Mouse (Mus musculus) gastrocnemius, adult 8-10 months (tissue): ENCODE results near the gene 1700001K19Rik. TPM values are rescaled to one million over a fixed set of nuclear protein-coding genes. Genes with fewer than 3 reads are reported as not detected.

ENCODE experiments used
- microRNA-seq: library from miRNA; unstranded; fragments of <30 nt; microRNA quantifications from one replicate; pipeline ENCODE4 v1.2.0, GENCODE M21; 2022
- total RNA-seq, 4 experiments: library from RNA; stranded (reverse); gene quantifications; 2 replicates each; pipeline ENCODE4 v1.2.4; 2022

1700001K19Rik gene
- total RNA-seq, 4 experiments from 2014 or later = 0.80 TPM; not detected in 3

Small RNA genes lying within 50 kb of the gene (microRNA-seq; reads per million reads assigned to microRNA genes)
- gene Gm27299 = not detected

Other genes starting within 250 kb of the 1700001K19Rik start
- 10 to 100 TPM; 64.1 to 73.9 (median 67.9) TPM for gene Ppp2r5c, start 235.5 kb downstream of the 1700001K19Rik start, total RNA-seq
- 10 to 100 TPM; 68.4 to 93.0 (median 74.2) TPM for gene Dync1h1, start 81.2 kb downstream of the 1700001K19Rik start, total RNA-seq
- gene Hsp90aa1, start 20.1 kb upstream of the 1700001K19Rik start, total RNA-seq = 10 to 100 TPM; 30.5 to 74.5 (median 56.1) TPM
- gene Wdr20, start 55.3 kb upstream of the 1700001K19Rik start, total RNA-seq = 10 to 100 TPM; 13.3 to 19.9 (median 15.9) TPM
- under 1 TPM in 2 of 4 experiments, not detected in 2; 0.35 to 0.52 TPM for gene Mok, start 158.3 kb upstream of the 1700001K19Rik start, total RNA-seq
- 1 to 10 TPM; 7.8 to 9.6 (median 8.4) TPM for gene Zfp839, start 167.6 kb upstream of the 1700001K19Rik start, total RNA-seq
- gene Cinp, start 206.5 kb upstream of the 1700001K19Rik start, total RNA-seq = 10 to 100 TPM; 22.3 to 24.5 (median 22.8) TPM
- 1 to 10 TPM; 2.8 to 3.2 (median 2.8) TPM for gene Tecpr2, start 206.6 kb upstream of the 1700001K19Rik start, total RNA-seq